Mouse (Mus musculus) MEL (cell line): ENCODE measurements at regions not wholly inside any gene's neighbourhood (a gene's known extent, or its start where the extent isn't known, plus 50 kb on each side); places are given as distances from the start of the nearest gene placed in this dataset.

Source experiments
- ETS1 ChIP-seq: IDR thresholded peaks from 2 replicates; pipeline ENCODE4 v1.6.1; 2012; ENCODE audit warnings: low read depth, mild to moderate bottlenecking, inconsistent platforms, low read length, improper control_type of control experiment, moderate library complexity
- RAD21 ChIP-seq: IDR thresholded peaks from 2 replicates; pipeline ENCODE4 v1.6.1; 2011; ENCODE audit warnings: mild to moderate bottlenecking, low read depth, low read length, improper control_type of control experiment
- TAL1 ChIP-seq: IDR thresholded peaks from 2 replicates; pipeline ENCODE4 v1.6.1; 2012; ENCODE audit warnings: mild to moderate bottlenecking, inconsistent platforms, low read length, moderate library complexity, mixed read lengths
- ZNF384 ChIP-seq: IDR thresholded peaks from 2 replicates; pipeline ENCODE4 v1.6.1; 2012; ENCODE audit warnings: low read depth, mild to moderate bottlenecking, inconsistent platforms, low read length, improper control_type of control experiment

DNA sequence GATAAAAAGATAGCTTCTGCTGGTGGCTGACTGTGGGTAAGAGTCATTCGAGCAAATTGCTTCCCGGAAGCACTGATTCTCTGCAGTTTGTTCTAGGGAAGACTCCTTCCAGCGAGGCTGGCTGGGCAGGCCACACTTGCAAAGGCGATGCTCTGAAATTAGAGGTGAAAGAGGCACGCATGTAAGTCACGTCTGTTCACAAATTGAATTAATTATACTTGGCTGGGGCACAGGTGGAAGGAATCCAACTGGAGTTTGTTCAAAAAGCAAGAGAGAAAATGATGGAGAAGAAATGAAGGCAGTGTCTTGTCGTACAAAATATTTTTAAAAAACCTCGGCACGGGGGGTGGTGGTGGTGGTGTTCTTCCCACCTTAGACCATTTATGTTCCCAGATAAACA, 726.2 kb upstream of the Lrrc6 start:
- TF ChIP-seq ZNF384 = no peak
- TF ChIP-seq ETS1 = no peak
- TF ChIP-seq TAL1 = no peak
- TF ChIP-seq RAD21 = no peak
